Mouse (Mus musculus): Measurements from ENCODE around the gene Otud3. TPM values are rescaled to one million over a fixed set of nuclear protein-coding genes. Genes with fewer than 3 reads are reported as not detected.

Gene Otud3
- polyA plus RNA-seq, 1 experiment from 2014 or later, result 4.2 TPM

DNA sequence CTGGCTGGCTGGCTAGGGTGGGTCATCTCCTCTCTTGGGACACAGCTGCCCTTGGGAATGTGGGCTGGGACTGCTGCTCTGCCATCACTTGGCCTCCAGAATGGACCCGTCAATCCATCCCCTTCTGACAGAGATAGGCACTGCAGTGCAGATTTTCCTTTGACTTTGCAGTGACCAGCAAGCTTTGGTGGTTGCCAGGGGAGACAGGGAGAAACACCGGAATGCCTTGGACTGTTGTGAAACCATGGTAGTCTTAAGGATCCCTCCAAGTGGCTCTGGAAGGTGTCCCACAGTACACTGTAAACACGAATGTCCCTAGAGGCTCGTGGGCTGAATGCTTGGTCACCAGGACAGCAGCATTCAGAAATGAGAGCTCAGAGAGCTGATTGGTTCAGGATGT lies 25.7 kb upstream of the Otud3 start:
- no peak for ATAC-seq (ENCODE audit: low FRiP score, low TSS enrichment)
- 68% methylated on average over 4 of the region's 4 CpGs for WGBS

DNA sequence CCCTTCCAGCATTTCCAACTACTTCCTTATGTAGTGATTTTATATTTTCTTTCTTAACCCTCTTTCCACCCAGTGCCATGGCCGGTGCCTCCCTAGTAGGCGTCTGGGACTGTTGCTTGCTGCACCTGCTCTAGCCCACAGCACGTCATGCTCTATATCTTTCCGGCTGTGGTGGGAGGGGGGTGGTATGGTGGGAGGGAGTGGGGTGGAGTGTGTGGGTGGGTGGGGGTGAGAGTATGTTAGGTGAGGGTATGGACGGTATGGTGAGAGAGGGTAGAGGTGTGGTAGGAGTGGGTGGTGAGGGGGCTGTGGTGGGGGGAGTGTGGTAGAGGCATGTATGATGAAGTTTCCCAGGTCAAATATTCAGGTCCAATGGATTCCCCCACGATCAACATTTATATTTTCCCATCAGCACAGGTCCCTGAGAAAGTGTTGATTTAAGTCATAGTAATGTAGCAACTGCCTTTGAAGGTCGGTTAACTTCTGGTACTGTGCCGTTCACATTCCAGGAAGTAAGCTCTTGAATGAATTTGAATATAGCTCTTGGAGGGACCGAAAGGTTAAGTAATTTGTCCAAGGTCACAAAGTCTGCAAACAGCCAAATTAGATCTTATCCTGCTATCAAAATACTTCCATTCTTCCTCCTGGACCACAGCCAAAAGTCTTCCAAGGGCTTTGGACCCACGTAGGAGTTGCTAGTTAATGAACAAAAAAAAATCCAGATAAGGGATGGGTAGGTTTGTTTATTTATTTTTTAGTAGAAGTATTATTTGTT lies 24.9 kb upstream of the Otud3 start:
- Histone ChIP-seq H3K9me3 (ENCODE audit: control insufficient read depth, low read length) (no peaks in the 10 kb centered on the region), H3K4me1 (ENCODE audit: control insufficient read depth, insufficient read depth, low read length) (peaks cover 17% of the 10 kb centered on the region), H3K4me3 (ENCODE audit: low read length) (no peak overlapping the region), H3K4me2 (replicated peaks; ENCODE audit: low read depth, low read length) (no peak overlapping the region), H3K27ac (ENCODE audit: low read depth, low read length) (peak overlapping the region; percentile 56; the same call in 1 of the 2 replicates), H3K9ac (ENCODE audit: low read depth, low read length) (no peak overlapping the region), H3K36me3 (ENCODE audit: control insufficient read depth, insufficient read depth, low read length) (no peaks in the 10 kb centered on the region), H3K27me3 (ENCODE audit: control insufficient read depth, insufficient read depth, low read length) (no peaks in the 10 kb centered on the region)
- WGBS, result 45% methylated on average over 10 of the region's 10 CpGs
- peak; percentile 48; the same call in 1 of the 2 replicates for ATAC-seq (ENCODE audit: low FRiP score, low TSS enrichment)

More for the DNA sequence above, 25.7 kb upstream of the Otud3 start:
- Histone ChIP-seq H3K4me2 (replicated peaks; ENCODE audit: low read depth, low read length) (no peak overlapping the region), H3K27ac (ENCODE audit: low read depth, low read length) (no peak overlapping the region), H3K4me3 (ENCODE audit: low read length) (no peak overlapping the region), H3K9ac (ENCODE audit: low read depth, low read length) (no peak overlapping the region), H3K36me3 (ENCODE audit: control insufficient read depth, insufficient read depth, low read length) (no peaks in the 10 kb centered on the region), H3K4me1 (ENCODE audit: control insufficient read depth, insufficient read depth, low read length) (peaks cover 17% of the 10 kb centered on the region), H3K9me3 (ENCODE audit: control insufficient read depth, low read length) (no peaks in the 10 kb centered on the region), H3K27me3 (ENCODE audit: control insufficient read depth, insufficient read depth, low read length) (no peaks in the 10 kb centered on the region)

DNA sequence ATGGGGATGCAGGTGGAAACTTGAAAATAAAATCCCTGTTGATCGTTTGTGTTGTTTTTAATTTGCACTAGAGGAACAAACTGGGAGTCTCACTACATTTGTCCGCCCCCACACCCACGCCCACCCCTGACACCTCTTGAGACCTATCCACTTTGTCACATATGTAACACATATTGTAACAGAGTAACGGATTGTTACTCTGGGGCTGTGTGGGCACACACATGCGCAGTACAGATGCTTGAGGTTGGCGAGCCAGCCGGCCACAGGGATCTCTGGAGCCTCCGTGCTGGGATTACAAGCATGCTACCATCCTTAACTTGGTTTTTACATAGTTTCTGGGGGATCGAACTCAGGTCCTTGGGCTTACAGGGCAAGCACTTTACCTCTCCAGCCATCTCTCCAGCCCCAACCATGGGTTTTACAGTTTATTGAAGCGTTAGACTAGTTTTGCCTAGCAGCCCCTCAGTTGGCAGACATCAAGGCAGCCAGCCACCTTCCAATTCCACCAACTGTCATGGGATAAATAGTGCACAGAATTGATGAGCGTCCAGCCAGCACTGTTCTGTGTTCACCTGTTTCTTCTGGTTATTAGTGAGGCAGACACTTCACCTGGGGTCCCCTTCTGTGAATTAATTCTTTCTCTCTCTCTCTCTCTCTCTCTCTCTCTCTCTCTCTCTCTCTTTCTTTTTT lies 20.9 kb upstream of the Otud3 start:
- H3K4me3 ChIP-seq (ENCODE audit: low read length), result no peak overlapping the region
- H3K36me3 ChIP-seq (ENCODE audit: control insufficient read depth, insufficient read depth, low read length), result no peaks in the 10 kb centered on the region

DNA sequence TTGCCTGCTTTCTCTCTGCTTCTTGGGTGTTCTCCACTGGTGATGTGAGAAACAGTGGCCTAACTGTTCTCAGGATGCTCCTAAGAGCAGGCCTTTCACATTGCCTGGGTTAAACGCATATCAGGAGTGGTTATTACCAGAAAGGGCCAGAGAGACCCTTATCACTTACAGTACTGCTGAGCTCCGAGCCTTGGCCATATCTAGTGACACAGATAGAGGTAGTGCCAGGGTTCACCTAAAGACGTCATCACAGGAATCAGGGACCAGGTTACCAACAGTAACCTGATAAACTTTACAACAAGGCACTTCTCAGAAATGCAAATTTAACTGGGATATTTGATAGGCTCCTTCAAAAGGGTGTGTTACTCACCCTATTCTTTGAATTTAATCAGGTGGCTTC lies 20.1 kb upstream of the Otud3 start:
- Histone ChIP-seq H3K4me3 (ENCODE audit: low read length) (no peak overlapping the region), H3K4me1 (ENCODE audit: control insufficient read depth, insufficient read depth, low read length) (peaks cover 10% of the 10 kb centered on the region; the same call in 1 of the 2 replicates), H3K9ac (ENCODE audit: low read depth, low read length) (no peak overlapping the region), H3K27ac (ENCODE audit: low read depth, low read length) (no peak overlapping the region), H3K9me3 (ENCODE audit: control insufficient read depth, low read length) (no peaks in the 10 kb centered on the region), H3K36me3 (ENCODE audit: control insufficient read depth, insufficient read depth, low read length) (no peaks in the 10 kb centered on the region), H3K27me3 (ENCODE audit: control insufficient read depth, insufficient read depth, low read length) (no peaks in the 10 kb centered on the region), H3K4me2 (replicated peaks; ENCODE audit: low read depth, low read length) (no peak overlapping the region)
- 53% methylated on average over 3 of the region's 3 CpGs for WGBS
- no peak for ATAC-seq (ENCODE audit: low FRiP score, low TSS enrichment)

More for the DNA sequence above, 20.9 kb upstream of the Otud3 start:
- no peak for ATAC-seq (ENCODE audit: low FRiP score, low TSS enrichment)
- Histone ChIP-seq H3K9me3 (ENCODE audit: control insufficient read depth, low read length) (no peaks in the 10 kb centered on the region), H3K4me2 (replicated peaks; ENCODE audit: low read depth, low read length) (no peak overlapping the region), H3K27ac (ENCODE audit: low read depth, low read length) (no peak overlapping the region), H3K4me1 (ENCODE audit: control insufficient read depth, insufficient read depth, low read length) (peaks cover 10% of the 10 kb centered on the region; the same call in 1 of the 2 replicates), H3K9ac (ENCODE audit: low read depth, low read length) (no peak overlapping the region), H3K27me3 (ENCODE audit: control insufficient read depth, insufficient read depth, low read length) (no peaks in the 10 kb centered on the region)
- WGBS, result 81% methylated on average over 11 of the region's 11 CpGs

DNA sequence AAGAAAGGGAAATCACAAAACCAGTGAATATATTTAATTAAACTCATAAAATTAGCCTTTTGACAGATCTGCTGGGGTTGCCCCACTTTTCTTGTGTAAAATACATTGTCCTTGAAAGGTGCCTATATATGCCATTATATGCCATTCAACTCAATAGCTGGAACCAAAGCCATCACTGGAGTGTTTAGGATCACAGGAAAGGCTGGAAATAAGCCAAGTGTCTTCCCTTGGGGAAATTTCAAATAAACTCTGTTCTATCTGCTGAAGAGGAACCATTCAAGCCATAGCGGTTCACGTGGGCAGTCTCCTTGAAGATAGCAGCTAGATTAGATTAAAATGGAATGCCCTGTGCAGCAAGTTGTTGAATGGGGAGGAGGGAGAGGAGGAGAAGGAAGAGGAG lies 11.8 kb upstream of the Otud3 start:
- 76% methylated on average over 2 of the region's 2 CpGs for WGBS
- no peak overlapping the region for H3K27ac ChIP-seq (ENCODE audit: low read depth, low read length)
- no peaks in the 10 kb centered on the region for H3K9me3 ChIP-seq (ENCODE audit: control insufficient read depth, low read length)
- H3K4me2 ChIP-seq (replicated peaks; ENCODE audit: low read depth, low read length), result no peak overlapping the region
- peaks cover 4% of the 10 kb centered on the region; the same call in 1 of the 2 replicates for H3K4me1 ChIP-seq (ENCODE audit: control insufficient read depth, insufficient read depth, low read length)
- no peaks in the 10 kb centered on the region for H3K36me3 ChIP-seq (ENCODE audit: control insufficient read depth, insufficient read depth, low read length)
- no peak overlapping the region for H3K4me3 ChIP-seq (ENCODE audit: low read length)
- H3K27me3 ChIP-seq (ENCODE audit: control insufficient read depth, insufficient read depth, low read length), result no peaks in the 10 kb centered on the region
- ATAC-seq (ENCODE audit: low FRiP score, low TSS enrichment), result no peak
- no peak overlapping the region for H3K9ac ChIP-seq (ENCODE audit: low read depth, low read length)

DNA sequence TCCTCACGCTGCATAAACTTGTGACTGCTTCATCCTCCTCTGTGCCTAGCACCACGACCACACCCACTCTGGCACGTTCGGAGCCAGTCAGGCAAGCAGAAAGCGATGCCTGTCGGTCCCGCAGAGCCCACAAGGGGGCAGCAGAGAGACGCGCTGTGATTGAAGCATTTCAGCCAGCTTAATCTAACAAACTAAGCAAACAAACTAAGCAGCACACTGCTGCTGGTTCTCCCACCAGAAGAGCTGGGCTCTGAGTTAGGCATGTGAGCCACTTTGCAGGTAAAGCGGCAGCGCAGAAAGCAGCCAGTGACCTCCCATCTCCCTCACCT lies 8.3 kb upstream of the Otud3 start:
- peaks cover 4% of the 10 kb centered on the region; the same call in 1 of the 2 replicates for H3K4me1 ChIP-seq (ENCODE audit: control insufficient read depth, insufficient read depth, low read length)
- H3K9ac ChIP-seq (ENCODE audit: low read depth, low read length), result no peak overlapping the region
- peak overlapping the region; percentile 31 for H3K4me2 ChIP-seq (replicated peaks; ENCODE audit: low read depth, low read length)
- H3K27me3 ChIP-seq (ENCODE audit: control insufficient read depth, insufficient read depth, low read length), result no peaks in the 10 kb centered on the region
- 3% methylated on average over 11 of the region's 11 CpGs for WGBS
- H3K36me3 ChIP-seq (ENCODE audit: control insufficient read depth, insufficient read depth, low read length), result no peaks in the 10 kb centered on the region
- H3K4me3 ChIP-seq (ENCODE audit: low read length), result no peak overlapping the region; the same call in 1 of the 2 replicates
- 0 out of 2 replicates have a peak, but pooled peaks have one; percentile 56 for ATAC-seq (ENCODE audit: low FRiP score, low TSS enrichment)
- no peak overlapping the region for H3K27ac ChIP-seq (ENCODE audit: low read depth, low read length)
- H3K9me3 ChIP-seq (ENCODE audit: control insufficient read depth, low read length), result no peaks in the 10 kb centered on the region

DNA sequence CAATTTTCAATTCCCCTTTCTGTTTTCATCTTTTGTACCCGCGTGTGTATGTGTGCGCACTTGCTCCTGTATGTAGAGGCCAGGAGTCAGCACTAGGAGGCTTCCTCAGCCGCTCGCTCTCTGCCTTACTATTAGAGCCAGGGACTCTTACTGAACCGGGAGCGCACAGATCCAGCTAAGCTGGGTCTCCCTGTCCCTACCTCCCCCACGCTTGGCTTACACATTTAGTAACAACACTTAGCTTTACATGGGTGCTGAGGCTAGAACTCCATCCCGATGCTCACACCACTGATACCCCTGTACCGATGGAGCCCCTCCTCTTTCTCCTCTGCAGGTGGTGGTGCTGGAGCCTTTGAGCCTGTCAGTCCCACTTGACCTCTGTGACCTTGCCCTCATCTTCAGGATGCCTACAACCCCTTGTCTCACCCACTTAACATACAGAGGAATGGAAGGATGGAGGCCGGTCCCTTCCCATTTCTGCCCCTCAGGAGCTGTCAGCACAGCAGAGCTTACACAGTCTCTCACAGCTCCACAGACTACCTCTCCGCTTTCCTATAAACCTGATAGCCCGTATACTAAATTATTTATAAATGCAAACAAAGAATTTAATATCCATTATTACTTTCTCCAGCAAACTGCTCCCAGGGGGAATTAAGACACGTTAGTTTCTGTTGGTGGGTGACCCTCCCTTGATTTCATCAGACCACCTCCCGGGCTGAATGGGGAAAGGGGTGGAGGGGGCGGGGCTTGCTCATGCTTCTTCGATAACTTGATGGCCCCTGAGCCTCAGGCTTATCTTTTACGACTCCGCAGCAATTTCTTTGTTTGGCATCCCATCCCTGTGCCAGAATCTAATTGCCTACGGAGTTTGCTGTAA lies 7.7 kb upstream of the Otud3 start:
- WGBS, result 42% methylated on average over 20 of the region's 20 CpGs
- no peak for ATAC-seq (ENCODE audit: low FRiP score, low TSS enrichment)
- Histone ChIP-seq H3K4me2 (replicated peaks; ENCODE audit: low read depth, low read length) (peak overlapping the region; percentile 31), H3K4me3 (ENCODE audit: low read length) (no peak overlapping the region; the same call in 1 of the 2 replicates), H3K27me3 (ENCODE audit: control insufficient read depth, insufficient read depth, low read length) (no peaks in the 10 kb centered on the region), H3K9ac (ENCODE audit: low read depth, low read length) (no peak overlapping the region), H3K9me3 (ENCODE audit: control insufficient read depth, low read length) (no peaks in the 10 kb centered on the region), H3K36me3 (ENCODE audit: control insufficient read depth, insufficient read depth, low read length) (no peaks in the 10 kb centered on the region), H3K27ac (ENCODE audit: low read depth, low read length) (no peak overlapping the region), H3K4me1 (ENCODE audit: control insufficient read depth, insufficient read depth, low read length) (peaks cover 4% of the 10 kb centered on the region; the same call in 1 of the 2 replicates)

DNA sequence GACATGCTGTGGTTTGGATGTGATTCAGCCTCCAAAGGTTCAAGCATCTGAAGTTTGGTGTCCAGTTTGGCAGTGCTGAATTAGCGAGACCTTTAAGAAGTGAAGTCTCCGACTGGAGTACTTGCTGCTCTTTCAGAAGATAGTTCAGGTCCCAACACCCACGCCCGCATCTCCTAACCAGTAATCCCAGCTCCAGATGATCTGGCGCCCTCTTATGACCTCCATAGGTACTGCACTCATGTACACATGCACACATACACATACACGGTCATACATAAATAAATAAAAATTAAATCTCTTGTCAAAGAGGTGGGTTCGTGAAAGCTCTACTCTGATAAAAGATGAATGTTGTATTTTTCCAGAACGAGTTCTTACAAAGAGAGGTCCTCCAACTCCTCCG lies 3.5 kb upstream of the Otud3 start:
- no peaks in the 10 kb centered on the region for H3K36me3 ChIP-seq (ENCODE audit: control insufficient read depth, insufficient read depth, low read length)
- WGBS, result 85% methylated on average over 9 of the region's 9 CpGs
- ATAC-seq (ENCODE audit: low FRiP score, low TSS enrichment), result no peak

More for the DNA sequence above, 3.5 kb upstream of the Otud3 start:
- H3K27me3 ChIP-seq (ENCODE audit: control insufficient read depth, insufficient read depth, low read length), result no peaks in the 10 kb centered on the region
- no peaks in the 10 kb centered on the region for H3K9me3 ChIP-seq (ENCODE audit: control insufficient read depth, low read length)
- no peak overlapping the region for H3K4me2 ChIP-seq (replicated peaks; ENCODE audit: low read depth, low read length)
- no peak overlapping the region for H3K9ac ChIP-seq (ENCODE audit: low read depth, low read length)
- H3K4me1 ChIP-seq (ENCODE audit: control insufficient read depth, insufficient read depth, low read length), result peaks cover 12% of the 10 kb centered on the region
- no peak overlapping the region for H3K4me3 ChIP-seq (ENCODE audit: low read length)
- no peak overlapping the region for H3K27ac ChIP-seq (ENCODE audit: low read depth, low read length)
